Mouse (Mus musculus) retina, postnatal 1 day (tissue): ENCODE results near the gene Qsox1.

Experiments used
- DNase-seq: peaks from one replicate; pipeline ENCODE4 v3.0.0-alpha.2; 2012

The Qsox1 gene

DNA sequence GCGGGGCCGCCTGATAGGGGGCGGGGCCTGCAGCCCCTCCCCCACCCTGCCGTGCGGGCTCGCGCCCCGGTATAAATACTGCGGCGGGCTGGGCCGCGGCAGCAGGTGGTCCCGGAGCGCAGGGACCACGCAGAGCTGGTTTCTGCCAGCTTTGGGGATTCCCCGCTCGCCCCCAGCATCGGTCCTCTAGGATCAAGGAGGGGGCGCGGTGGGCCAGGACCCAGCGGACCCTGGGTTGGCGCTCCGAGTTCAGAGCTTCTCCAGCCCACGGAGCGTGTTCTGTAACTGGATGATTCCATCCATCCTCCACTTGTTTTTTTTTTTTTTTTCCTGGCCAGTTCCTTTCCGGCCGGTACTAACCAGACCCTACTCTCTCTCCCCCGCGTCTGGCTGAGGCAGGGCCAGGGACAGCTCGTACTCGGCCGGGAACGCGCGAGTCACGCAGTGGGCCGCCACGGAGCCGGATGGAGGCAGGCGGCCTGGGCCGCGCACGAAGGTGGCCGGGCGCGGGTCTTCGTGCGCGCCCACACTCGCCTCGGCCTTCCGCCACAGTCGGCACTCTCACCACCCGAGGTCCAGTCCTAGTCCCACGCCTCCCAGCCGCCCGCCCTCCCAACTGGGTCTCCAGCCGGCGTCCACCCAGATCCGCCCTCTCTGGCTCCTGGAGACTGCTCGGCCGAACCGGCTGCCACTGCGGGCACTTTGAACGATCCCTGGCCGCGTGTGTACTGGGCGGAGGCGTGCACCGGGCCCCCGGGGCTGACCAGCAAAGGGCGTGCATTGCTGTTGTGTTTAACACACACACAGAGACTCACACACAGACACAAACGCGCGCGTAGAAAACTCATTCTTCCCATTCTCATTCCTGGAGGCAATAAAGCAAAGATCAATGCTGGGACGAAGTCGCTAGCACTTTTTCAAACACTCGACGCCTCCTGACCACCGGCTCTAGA is 70.0 kb downstream of the Qsox1 start:
- peak; percentile 68 for DNase-seq

DNA sequence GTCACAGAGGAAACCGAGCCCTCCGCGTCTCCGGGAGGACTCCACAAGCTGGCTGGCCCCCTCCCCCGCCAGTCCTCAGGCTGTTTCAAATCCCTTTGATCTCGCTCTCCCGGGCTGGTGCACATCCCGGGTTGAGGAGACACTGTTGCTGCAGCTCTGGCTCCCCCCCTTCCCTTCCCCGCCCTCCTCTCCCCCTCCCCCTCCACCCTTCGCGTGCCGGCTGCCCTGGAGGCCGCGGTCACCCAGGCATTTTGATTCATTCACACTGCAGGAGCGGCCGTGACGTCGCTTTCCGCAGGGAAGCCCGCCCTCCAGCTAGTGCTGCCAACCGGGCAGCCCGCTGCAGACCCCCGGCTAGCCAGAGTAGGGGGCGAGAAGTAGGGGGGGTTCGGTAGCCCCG is 70.7 kb downstream of the Qsox1 start:
- peak; percentile 87 for DNase-seq

DNA sequence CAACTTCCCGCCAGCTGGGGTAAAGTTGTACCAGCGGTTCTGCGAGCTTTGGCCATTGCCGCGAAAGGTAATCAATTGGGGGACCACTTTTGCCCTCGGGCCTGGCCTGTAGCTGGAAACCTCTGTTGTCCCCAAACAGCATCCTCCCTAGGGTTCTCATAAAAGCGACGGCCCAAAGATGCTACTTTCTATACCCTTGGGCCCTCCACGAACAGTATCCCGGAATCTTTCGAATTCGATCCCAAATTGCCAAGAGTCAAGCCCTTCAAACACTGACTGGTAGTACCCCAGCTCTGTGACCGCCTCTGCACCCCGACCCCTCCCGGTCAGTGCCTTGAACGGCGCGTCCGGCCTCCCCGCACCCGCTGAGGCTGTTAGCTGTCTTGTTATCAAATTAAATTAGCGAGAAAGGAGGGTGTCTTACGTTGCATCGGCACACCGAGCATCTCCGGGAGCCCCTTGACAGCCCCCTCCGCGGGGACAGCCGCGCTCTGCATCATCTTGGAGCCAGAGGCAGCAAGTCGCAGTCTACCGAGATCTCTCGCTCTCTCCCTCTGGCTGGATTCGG is 71.2 kb downstream of the Qsox1 start:
- no peak for DNase-seq

DNA sequence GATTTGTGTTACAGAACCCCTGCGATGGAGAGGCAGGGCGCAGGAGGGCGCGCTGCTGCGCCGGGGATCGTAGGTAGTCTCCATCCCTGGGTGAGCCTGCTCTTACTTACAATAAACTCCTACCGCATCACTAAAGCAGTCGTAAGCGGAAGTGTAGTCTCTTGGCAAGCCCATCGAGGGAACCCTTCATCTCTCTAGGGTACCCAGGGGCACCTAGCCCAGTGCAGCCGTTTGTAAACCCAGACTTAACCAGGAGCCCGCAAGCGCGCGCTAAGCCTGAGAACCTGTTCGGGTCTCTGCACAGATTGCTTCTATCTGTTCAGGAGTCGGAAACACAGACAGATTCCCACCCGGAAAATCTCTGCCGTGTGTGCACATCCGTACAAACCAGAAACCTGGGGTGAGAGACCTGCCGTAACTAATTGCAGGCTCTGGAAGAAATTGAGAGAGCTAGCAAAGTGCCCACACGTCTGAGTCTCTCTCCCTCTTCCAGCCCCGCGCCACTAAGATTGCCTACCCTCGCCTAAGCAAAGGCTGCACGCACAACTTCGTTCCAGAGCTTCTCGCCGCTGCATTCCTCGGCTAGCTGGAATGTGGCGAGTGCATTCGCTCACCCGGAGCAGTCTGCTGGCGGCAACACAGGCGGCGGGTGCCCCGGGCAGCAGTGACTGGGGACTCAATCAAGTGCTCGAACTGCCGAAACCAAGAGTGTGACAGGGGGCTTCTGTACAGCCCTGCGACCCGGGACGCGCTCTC is 71.9 kb downstream of the Qsox1 start:
- peak; percentile 58 for DNase-seq

DNA sequence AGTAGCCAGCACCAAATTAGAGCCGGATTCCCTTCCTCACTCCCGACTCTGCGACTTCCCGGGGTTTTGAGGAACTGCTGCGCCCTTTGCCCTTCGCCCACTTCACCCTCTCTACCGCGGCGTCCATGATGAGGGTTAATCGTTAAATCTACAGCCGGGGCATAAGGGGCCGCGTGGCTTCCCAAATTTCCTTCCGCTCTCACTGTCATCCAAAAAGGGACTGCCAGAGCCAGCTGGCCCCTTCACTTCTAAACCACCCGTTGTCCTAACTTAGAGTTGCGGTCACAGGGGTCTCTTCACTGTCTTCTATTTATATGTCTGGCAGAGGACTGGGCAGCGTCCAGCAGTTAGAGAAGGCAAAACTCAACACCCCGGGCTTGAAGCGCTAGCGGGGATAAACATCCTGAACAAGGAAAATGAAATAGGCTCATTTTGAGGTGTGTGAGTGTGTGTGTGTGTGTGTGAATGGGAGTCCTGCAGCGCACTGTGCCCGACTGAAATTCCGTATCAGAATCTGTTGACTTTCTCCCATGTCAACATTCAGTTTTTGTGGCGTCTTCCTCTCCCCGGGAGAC is 74.8 kb downstream of the Qsox1 start:
- DNase-seq, result no peak

DNA sequence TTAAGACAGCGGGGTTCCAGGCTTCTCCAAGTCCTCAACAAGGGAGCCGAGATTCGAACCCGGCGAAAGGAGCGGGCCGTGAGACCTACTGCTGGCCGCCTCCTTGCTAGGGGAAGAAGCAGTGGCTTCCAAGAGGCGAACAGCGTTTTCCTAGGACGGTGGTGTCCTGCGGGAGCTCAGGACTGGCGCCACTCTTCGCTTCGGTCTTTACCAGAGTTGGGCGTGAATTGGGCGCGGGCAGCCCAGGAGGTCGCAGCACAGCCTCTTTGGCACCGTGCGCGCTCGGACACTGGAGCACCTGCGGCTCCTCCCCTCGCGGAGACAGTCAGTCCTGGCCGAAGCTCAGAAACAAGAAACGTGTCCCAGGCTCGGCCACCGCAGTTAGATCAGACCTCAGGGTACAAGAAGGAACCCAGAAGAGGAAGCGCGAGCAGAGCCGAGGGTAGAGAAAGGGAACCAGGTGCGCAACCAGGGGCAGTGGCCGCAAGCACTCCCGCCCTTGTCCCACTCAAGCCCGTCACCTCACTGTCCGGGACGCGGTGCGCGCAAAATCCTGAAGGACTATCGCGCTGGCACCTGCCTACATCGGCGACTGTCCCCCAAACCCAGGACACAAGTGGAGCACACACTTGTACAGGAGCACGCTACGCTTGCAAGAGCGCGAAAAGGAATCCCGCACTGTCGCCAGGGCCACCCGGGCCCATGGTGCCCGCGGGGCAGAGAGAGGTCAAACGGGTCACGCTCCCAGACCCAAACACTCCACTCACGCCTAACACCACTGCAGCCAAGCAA is 75.5 kb downstream of the Qsox1 start:
- no peak for DNase-seq

DNA sequence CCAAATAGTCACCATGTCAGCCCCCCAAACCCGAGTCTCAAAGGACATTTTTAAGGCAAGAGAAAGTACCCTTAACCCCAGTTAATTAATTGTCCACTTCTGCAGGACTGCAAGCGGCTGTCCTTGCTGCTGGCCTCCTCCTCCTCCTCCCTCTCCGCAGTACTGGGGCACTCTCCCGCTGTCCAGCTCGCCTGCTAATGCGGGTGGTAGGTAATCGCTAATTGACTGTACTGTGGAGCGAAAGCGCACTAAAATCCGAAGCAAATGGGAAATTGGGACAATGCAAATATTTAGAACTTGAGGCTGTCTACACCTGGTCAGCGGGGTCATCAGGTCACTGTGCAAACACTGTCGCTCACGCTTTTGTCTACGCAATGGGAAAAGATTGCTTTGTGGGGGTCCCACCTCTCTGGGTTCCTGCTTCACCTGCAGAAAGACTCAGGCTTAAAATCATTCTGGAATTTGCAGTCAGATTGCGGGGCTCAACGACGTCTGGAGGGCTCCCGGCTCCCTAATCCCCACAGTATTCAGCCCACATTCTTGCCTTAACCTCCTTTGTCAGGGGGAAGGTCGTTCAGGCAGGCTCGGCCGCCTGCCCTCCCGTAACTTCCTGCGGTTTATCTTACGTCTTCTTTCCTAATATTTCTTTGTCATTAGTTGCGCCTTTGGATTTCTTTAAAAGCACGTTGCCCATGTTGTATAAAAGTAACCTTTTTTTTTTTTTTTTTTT is 76.4 kb downstream of the Qsox1 start:
- no peak for DNase-seq

DNA sequence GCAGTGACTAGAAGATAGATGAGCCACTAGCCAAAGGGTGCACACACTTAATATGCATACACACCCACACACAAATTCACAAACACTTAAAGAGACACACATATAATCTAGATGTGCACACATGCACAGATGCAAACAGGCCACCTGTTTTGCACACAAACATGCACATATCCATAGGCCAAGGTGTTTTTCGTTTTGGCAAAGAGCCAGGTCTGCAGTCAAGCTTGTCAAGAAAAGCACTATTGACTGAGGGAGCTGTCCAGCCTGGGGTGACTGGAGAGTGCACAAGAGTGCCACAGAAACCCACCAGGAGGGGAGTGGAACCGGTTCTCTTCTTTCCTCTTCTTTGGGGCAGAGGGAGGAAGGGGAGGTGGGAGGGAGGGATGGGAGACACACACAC is 81.5 kb downstream of the Qsox1 start:
- DNase-seq, result no peak

DNA sequence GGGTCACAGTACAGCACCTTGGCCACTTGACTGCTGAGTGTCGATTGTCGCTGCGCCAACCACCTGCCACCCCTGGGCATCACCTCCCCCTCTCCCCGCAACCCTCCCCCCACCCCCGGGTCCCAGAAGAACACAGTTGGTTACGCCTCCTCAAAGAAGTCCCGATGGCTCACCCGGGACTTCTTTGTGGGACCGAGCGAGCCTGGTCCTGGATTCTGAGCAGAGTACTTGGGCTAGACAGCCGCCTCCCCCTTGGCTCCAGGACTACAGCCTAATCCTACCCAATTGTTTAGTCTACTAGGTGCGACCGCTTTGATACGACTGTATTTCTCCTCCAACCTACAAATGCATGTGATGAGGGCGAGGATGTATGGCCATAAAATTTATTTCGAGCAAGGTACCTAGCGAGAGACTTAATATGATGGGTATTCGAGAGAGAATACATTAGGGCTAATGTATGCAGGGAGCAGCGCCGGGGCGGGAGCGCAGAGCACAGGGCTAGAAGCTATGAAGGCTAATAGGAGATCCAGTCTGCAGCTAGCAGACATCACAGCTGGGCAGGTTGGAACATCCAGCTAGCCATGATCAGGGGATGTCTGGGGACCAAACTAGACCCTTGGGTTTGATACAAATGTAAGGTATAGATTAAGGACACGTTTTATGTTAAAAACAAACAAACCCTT is 83.4 kb downstream of the Qsox1 start:
- DNase-seq, result no peak

DNA sequence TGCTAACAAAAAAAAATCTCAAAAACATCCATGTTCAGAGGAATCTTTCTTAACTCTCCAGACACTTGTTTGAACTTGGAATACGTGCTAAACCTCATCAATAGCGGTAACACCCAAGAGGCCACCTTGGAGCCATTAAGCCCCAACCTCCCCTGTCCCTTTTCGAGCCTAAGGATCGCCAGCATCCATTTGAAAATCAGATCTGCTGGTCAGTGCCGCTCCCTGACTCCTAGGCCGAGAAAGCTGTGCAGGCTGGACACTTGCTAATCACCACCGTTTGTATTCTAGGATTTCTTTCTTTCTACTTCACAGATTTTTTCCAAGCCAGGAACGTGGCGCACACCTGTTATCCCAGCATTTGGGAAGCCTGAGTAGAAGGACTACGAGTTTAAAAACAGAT is 84.9 kb downstream of the Qsox1 start:
- no peak for DNase-seq
